Mouse (Mus musculus) lung, adult 18-20 months (tissue): ENCODE results near the gene Sez6.

Experiments used
- DNase-seq, 2 experiments: peaks; one replicate each; pipeline ENCODE4 v3.0.0; 2022; ENCODE audit warnings: mixed read lengths in 2 of 2

Sez6 gene

GRCm38 (mm10) chr11:77906097-77906687 lies 24.4 kb upstream of the Sez6 start:
- no peak for DNase-seq

GRCm38 (mm10) chr11:77906747-77907174 lies 23.8 kb upstream of the Sez6 start:
- DNase-seq, result no peak

- DNase-seq, result no peak
Measured at GRCm38 (mm10) chr11:77908468-77908867, 22.1 kb upstream of the Sez6 start.

GRCm38 (mm10) chr11:77909376-77909775 lies 21.2 kb upstream of the Sez6 start:
- no peak for DNase-seq

- DNase-seq, result no peak
Measured at GRCm38 (mm10) chr11:77909776-77910175, 20.8 kb upstream of the Sez6 start.

- no peak for DNase-seq
Measured at GRCm38 (mm10) chr11:77913505-77913904, 17.1 kb upstream of the Sez6 start.

GRCm38 (mm10) chr11:77914598-77915260 lies 15.9 kb upstream of the Sez6 start:
- DNase-seq, result no peak

GRCm38 (mm10) chr11:77916741-77917140 lies 13.9 kb upstream of the Sez6 start:
- no peak for DNase-seq

GRCm38 (mm10) chr11:77917166-77917565 lies 13.4 kb upstream of the Sez6 start:
- no peak for DNase-seq

GRCm38 (mm10) chr11:77923285-77923684 lies 7.3 kb upstream of the Sez6 start:
- no peak for DNase-seq

GRCm38 (mm10) chr11:77925836-77926657 lies 4.6 kb upstream of the Sez6 start:
- no peak for DNase-seq

GRCm38 (mm10) chr11:77926666-77927065 lies 3.9 kb upstream of the Sez6 start:
- DNase-seq, result no peak

- no peak for DNase-seq
Measured at GRCm38 (mm10) chr11:77927837-77928236, 2.8 kb upstream of the Sez6 start.

GRCm38 (mm10) chr11:77931541-77932433 lies 1.2 kb downstream of the Sez6 start:
- DNase-seq, result no peak

GRCm38 (mm10) chr11:77932576-77932975 lies 2.0 kb downstream of the Sez6 start:
- DNase-seq, result no peak

GRCm38 (mm10) chr11:77934111-77934521 lies 3.5 kb downstream of the Sez6 start:
- no peak for DNase-seq

- DNase-seq, result no peak
Measured at GRCm38 (mm10) chr11:77934568-77935311, 4.1 kb downstream of the Sez6 start.

- no peak for DNase-seq
Measured at GRCm38 (mm10) chr11:77936846-77937245, 6.2 kb downstream of the Sez6 start.

- no peak for DNase-seq
Measured at GRCm38 (mm10) chr11:77937649-77938410, 7.2 kb downstream of the Sez6 start.

- DNase-seq, result no peak
Measured at GRCm38 (mm10) chr11:77942230-77942629, 11.6 kb downstream of the Sez6 start.

GRCm38 (mm10) chr11:77947860-77948259 lies 17.3 kb downstream of the Sez6 start:
- no peak for DNase-seq
